Mouse (Mus musculus): Measurements from ENCODE around the gene Dhx34. TPM values are rescaled to one million over a fixed set of nuclear protein-coding genes. Genes with fewer than 3 reads are reported as not detected.

The Dhx34 gene
- polyA plus RNA-seq, 1 experiment from 2014 or later = 15.5 TPM

- no peak overlapping the region for H3K4me3 ChIP-seq (replicated peaks)
- no peak overlapping the region for H3K4me2 ChIP-seq (replicated peaks)
- H3K9me3 ChIP-seq (replicated peaks) = no peaks in the 10 kb centered on the region
- no peaks in the 10 kb centered on the region for H3K4me1 ChIP-seq
- ATAC-seq (ENCODE audit: insufficient number of reproducible peaks, low FRiP score, low TSS enrichment, low read depth) = no peak
- H3K27ac ChIP-seq (replicated peaks) = no peak overlapping the region
- no peaks in the 10 kb centered on the region for H3K36me3 ChIP-seq
- no peak overlapping the region for H3K9ac ChIP-seq
- 67% methylated on average over 5 of the region's 5 CpGs for WGBS
- no peaks in the 10 kb centered on the region for H3K27me3 ChIP-seq
These were observed 28.9 kb upstream of the Dhx34 start for GRCm38 (mm10) chr7:16250687-16251086.

GRCm38 (mm10) chr7:16245958-16246357 is 24.1 kb upstream of the Dhx34 start:
- Histone ChIP-seq H3K9me3 (replicated peaks) (no peaks in the 10 kb centered on the region), H3K9ac (no peak overlapping the region), H3K4me3 (replicated peaks) (no peak overlapping the region), H3K27me3 (no peaks in the 10 kb centered on the region), H3K36me3 (no peaks in the 10 kb centered on the region), H3K27ac (replicated peaks) (no peak overlapping the region), H3K4me1 (no peaks in the 10 kb centered on the region), H3K4me2 (replicated peaks) (no peak overlapping the region)
- ATAC-seq (ENCODE audit: insufficient number of reproducible peaks, low FRiP score, low TSS enrichment, low read depth) = no peak
- WGBS = 48% methylated on average over 2 of the region's 4 CpGs

GRCm38 (mm10) chr7:16244067-16244466 is 22.2 kb upstream of the Dhx34 start, which contains the start of gene C5ar2:
Gene C5ar2 (minus strand): TSS chr7:16244154.
- H3K27ac ChIP-seq (replicated peaks) = no peak within 1 kb of the TSS
- no peak for ATAC-seq (ENCODE audit: insufficient number of reproducible peaks, low FRiP score, low TSS enrichment, low read depth)
- H3K27me3 ChIP-seq = no peaks in the 10 kb centered on the region
- no peak within 1 kb of the TSS for H3K4me3 ChIP-seq (replicated peaks)
- no peaks in the 10 kb centered on the region for H3K9me3 ChIP-seq (replicated peaks)
- WGBS = 66% methylated on average over 5 of the region's 5 CpGs
- H3K4me2 ChIP-seq (replicated peaks) = no peak within 1 kb of the TSS
- H3K9ac ChIP-seq = no peak within 1 kb of the TSS
- H3K4me1 ChIP-seq = no peaks in the 10 kb centered on the region
- H3K36me3 ChIP-seq = no peaks in the 10 kb centered on the region

- no peak for ATAC-seq (ENCODE audit: insufficient number of reproducible peaks, low FRiP score, low TSS enrichment, low read depth)
These were observed 20.4 kb upstream of the Dhx34 start for GRCm38 (mm10) chr7:16242198-16242597.

GRCm38 (mm10) chr7:16241787-16242186 is 19.9 kb upstream of the Dhx34 start:
- no peak overlapping the region for H3K9ac ChIP-seq
- ATAC-seq (ENCODE audit: insufficient number of reproducible peaks, low FRiP score, low TSS enrichment, low read depth) = no peak
- no peaks in the 10 kb centered on the region for H3K27me3 ChIP-seq
- H3K27ac ChIP-seq (replicated peaks) = no peak overlapping the region
- 33% methylated on average over 11 of the region's 11 CpGs for WGBS
- no peaks in the 10 kb centered on the region for H3K4me1 ChIP-seq
- H3K36me3 ChIP-seq = no peaks in the 10 kb centered on the region
- no peak overlapping the region for H3K4me2 ChIP-seq (replicated peaks)
- no peaks in the 10 kb centered on the region for H3K9me3 ChIP-seq (replicated peaks)
- H3K4me3 ChIP-seq (replicated peaks) = no peak overlapping the region

More at GRCm38 (mm10) chr7:16242198-16242597, 20.4 kb upstream of the Dhx34 start:
- Histone ChIP-seq H3K27me3 (no peaks in the 10 kb centered on the region), H3K4me2 (replicated peaks) (no peak overlapping the region), H3K36me3 (no peaks in the 10 kb centered on the region), H3K9ac (no peak overlapping the region), H3K27ac (replicated peaks) (no peak overlapping the region), H3K4me1 (no peaks in the 10 kb centered on the region), H3K4me3 (replicated peaks) (no peak overlapping the region), H3K9me3 (replicated peaks) (no peaks in the 10 kb centered on the region)
- 70% methylated on average over 6 of the region's 6 CpGs for WGBS

GRCm38 (mm10) chr7:16240978-16241303 is 19.1 kb upstream of the Dhx34 start:
- H3K4me3 ChIP-seq (replicated peaks) = no peak overlapping the region
- WGBS = 94% methylated on average over 1 of the region's 1 CpGs
- H3K4me1 ChIP-seq = no peaks in the 10 kb centered on the region
- no peak overlapping the region for H3K9ac ChIP-seq
- H3K9me3 ChIP-seq (replicated peaks) = no peaks in the 10 kb centered on the region
- no peaks in the 10 kb centered on the region for H3K27me3 ChIP-seq
- H3K36me3 ChIP-seq = no peaks in the 10 kb centered on the region
- no peak for ATAC-seq (ENCODE audit: insufficient number of reproducible peaks, low FRiP score, low TSS enrichment, low read depth)
- H3K27ac ChIP-seq (replicated peaks) = no peak overlapping the region
- no peak overlapping the region for H3K4me2 ChIP-seq (replicated peaks)

- Histone ChIP-seq H3K4me3 (replicated peaks) (no peak overlapping the region), H3K4me2 (replicated peaks) (no peak overlapping the region), H3K4me1 (no peaks in the 10 kb centered on the region), H3K9me3 (replicated peaks) (no peaks in the 10 kb centered on the region), H3K9ac (no peak overlapping the region), H3K27me3 (no peaks in the 10 kb centered on the region), H3K36me3 (no peaks in the 10 kb centered on the region), H3K27ac (replicated peaks) (no peak overlapping the region)
- 68% methylated on average over 7 of the region's 7 CpGs for WGBS
- ATAC-seq (ENCODE audit: insufficient number of reproducible peaks, low FRiP score, low TSS enrichment, low read depth) = no peak
These were observed 18.6 kb upstream of the Dhx34 start for GRCm38 (mm10) chr7:16240281-16240977.

- Histone ChIP-seq H3K27ac (replicated peaks) (no peak overlapping the region), H3K9me3 (replicated peaks) (no peaks in the 10 kb centered on the region), H3K4me3 (replicated peaks) (no peak overlapping the region), H3K4me2 (replicated peaks) (no peak overlapping the region), H3K4me1 (no peaks in the 10 kb centered on the region), H3K36me3 (no peaks in the 10 kb centered on the region), H3K27me3 (no peaks in the 10 kb centered on the region), H3K9ac (no peak overlapping the region)
- ATAC-seq (ENCODE audit: insufficient number of reproducible peaks, low FRiP score, low TSS enrichment, low read depth) = no peak
- 48% methylated on average over 9 of the region's 9 CpGs for WGBS
These were observed 17.7 kb upstream of the Dhx34 start for GRCm38 (mm10) chr7:16239554-16239997.

GRCm38 (mm10) chr7:16229869-16230268 is 8.0 kb upstream of the Dhx34 start:
- no peak overlapping the region for H3K9ac ChIP-seq
- H3K9me3 ChIP-seq (replicated peaks) = no peaks in the 10 kb centered on the region
- no peak overlapping the region for H3K27ac ChIP-seq (replicated peaks)
- H3K4me1 ChIP-seq = 0 out of 2 replicates have a peak, but pooled peaks cover 4% of the 10 kb centered on the region
- no peak overlapping the region for H3K4me3 ChIP-seq (replicated peaks)
- WGBS = 20% methylated on average over 5 of the region's 5 CpGs
- H3K27me3 ChIP-seq = no peaks in the 10 kb centered on the region
- no peak overlapping the region for H3K4me2 ChIP-seq (replicated peaks)
- no peaks in the 10 kb centered on the region for H3K36me3 ChIP-seq
- no peak for ATAC-seq (ENCODE audit: insufficient number of reproducible peaks, low FRiP score, low TSS enrichment, low read depth)

GRCm38 (mm10) chr7:16213986-16214385 is 7.9 kb downstream of the Dhx34 start:
- Histone ChIP-seq H3K27me3 (no peaks in the 10 kb centered on the region), H3K4me2 (replicated peaks) (no peak overlapping the region), H3K9ac (no peak overlapping the region), H3K4me3 (replicated peaks) (no peak overlapping the region), H3K4me1 (no peaks in the 10 kb centered on the region), H3K9me3 (replicated peaks) (no peaks in the 10 kb centered on the region), H3K36me3 (peaks cover 78% of the 10 kb centered on the region), H3K27ac (replicated peaks) (no peak overlapping the region)
- 86% methylated on average over 9 of the region's 9 CpGs for WGBS
- no peak for ATAC-seq (ENCODE audit: insufficient number of reproducible peaks, low FRiP score, low TSS enrichment, low read depth)

- no peak for ATAC-seq (ENCODE audit: insufficient number of reproducible peaks, low FRiP score, low TSS enrichment, low read depth)
- Histone ChIP-seq H3K4me3 (replicated peaks) (no peak overlapping the region), H3K9me3 (replicated peaks) (no peaks in the 10 kb centered on the region), H3K27ac (replicated peaks) (no peak overlapping the region), H3K4me2 (replicated peaks) (no peak overlapping the region), H3K9ac (no peak overlapping the region), H3K4me1 (no peaks in the 10 kb centered on the region), H3K36me3 (peaks cover 79% of the 10 kb centered on the region), H3K27me3 (no peaks in the 10 kb centered on the region)
- 88% methylated on average over 6 of the region's 6 CpGs for WGBS
These were observed 8.6 kb downstream of the Dhx34 start for GRCm38 (mm10) chr7:16213196-16213595.

- H3K9me3 ChIP-seq (replicated peaks) = no peaks in the 10 kb centered on the region
- no peak overlapping the region for H3K9ac ChIP-seq
- no peaks in the 10 kb centered on the region for H3K27me3 ChIP-seq
- peaks cover 65% of the 10 kb centered on the region for H3K36me3 ChIP-seq
- H3K4me1 ChIP-seq = no peaks in the 10 kb centered on the region
- no peak overlapping the region for H3K4me3 ChIP-seq (replicated peaks)
- H3K27ac ChIP-seq (replicated peaks) = no peak overlapping the region
- peak; percentile 27; the same call in 1 of the 2 replicates for ATAC-seq (ENCODE audit: insufficient number of reproducible peaks, low FRiP score, low TSS enrichment, low read depth)
- no peak overlapping the region for H3K4me2 ChIP-seq (replicated peaks)
- 67% methylated on average over 12 of the region's 12 CpGs for WGBS
These were observed 10.9 kb downstream of the Dhx34 start for GRCm38 (mm10) chr7:16210862-16211365.

Measured in embryonic facial prominence, embryonic 15.5 days (tissue).